Mouse (Mus musculus) frontal cortex, postnatal 25 days (tissue): Measurements from ENCODE around the gene Gpatch3.

Experiments
- DNase-seq, 2 experiments: peaks; one replicate each; pipeline ENCODE4 v3.0.0; 2022; ENCODE audit warnings: low spot score in 2 of 2

The Gpatch3 gene

GRCm38 (mm10) chr4:133574070-133574842 lies at the start of gene Gpatch3:
Gene Gpatch3 (plus strand): TSS chr4:133574745.
- peak; percentile 76 to 85 for DNase-seq

- no peak for DNase-seq
Observed at GRCm38 (mm10) chr4:133527788-133528187, 46.8 kb upstream of the Gpatch3 start.

GRCm38 (mm10) chr4:133532777-133533176 lies 41.8 kb upstream of the Gpatch3 start:
- no peak for DNase-seq

- DNase-seq = no peak
Observed at GRCm38 (mm10) chr4:133536081-133536480, 38.5 kb upstream of the Gpatch3 start.

DNA sequence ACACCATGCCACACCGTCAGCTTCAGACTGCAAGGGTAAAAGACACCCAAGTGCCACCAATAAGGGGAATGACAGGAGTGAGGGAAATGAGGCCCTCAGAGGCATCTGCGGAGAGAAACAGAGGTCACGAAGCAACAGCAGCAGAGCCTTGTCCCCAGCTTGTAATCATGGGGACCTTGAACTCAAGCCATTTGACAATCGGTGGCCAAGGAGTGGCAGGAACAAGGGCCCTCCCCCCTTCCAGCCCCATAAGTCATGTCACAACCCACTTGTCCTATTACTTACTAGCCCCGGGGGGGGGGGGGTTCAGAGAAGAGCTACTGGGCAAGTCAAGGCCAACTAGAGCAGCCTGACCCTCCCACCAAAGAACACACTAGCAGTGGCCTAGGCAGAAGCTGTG lies 37.9 kb upstream of the Gpatch3 start:
- DNase-seq = no peak

DNA sequence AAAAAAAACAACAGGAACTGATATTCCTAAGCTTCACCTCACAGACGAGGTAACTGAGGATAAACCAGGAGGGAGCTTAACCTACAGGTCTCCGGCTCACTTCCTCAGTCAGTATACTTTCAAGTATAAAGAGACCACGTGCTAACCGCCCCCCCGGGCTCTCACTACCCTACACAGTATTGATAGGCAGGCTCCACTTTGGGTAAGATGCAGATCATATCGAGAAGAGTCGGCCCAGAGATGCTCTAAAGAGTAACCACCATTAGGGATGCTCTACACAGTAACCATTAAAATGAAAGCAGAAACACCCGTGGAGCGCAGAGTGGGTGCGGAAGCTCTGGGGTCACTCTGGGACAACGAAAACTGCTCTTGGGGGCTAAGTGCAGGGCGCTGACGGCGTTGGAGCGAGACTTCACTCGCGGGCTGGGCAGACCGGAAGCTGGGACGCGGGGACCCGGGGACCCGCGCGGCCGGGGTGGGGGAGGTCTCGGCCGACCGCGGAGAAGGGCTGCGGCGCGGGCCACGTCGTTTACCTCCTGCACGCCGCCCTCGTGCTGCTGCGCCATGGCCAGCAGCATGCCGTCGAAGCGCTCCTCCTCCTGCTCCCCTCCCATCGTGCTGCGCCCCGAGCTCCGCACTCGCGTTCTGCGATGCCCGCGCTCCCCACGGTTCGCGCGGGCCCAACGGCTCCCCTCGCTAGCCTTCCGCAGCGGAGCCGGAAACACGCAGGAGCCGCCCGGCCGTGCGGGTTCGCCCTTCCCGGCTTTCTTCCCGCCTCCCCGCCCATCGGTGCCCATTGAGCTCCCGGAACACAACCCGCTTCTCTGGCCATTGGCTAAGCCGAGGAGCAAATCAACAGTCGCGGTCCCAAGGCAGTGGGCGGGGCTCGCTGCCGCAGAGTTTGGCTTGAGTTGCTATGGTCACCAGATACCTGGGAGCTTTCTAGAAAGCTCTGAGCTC lies 29.0 kb upstream of the Gpatch3 start, which contains the start of gene Nudc:
Gene Nudc, minus strand, starts transcription at position 725 of the 960 bp plus-strand sequence.
- peak; percentile 84 to 93 for DNase-seq

DNA sequence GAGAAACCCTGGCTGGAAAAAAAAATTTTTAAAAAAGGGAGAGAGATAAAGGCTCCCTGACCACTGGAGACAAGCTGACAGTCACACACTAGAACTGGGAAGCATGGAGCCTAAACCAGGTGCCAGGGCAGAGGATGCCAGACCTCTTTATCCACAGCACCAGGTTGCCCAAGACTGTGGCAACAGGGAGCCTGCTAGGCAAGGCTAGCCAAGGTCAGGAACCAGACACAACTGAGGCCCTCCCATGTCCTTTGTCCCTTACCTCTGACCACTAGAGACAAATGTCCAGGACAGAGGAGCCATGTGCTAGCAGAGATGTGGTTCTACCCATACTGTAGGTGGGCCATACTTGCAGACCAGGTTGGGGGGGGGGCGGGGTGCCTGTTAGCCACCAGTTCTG lies 22.5 kb upstream of the Gpatch3 start:
- DNase-seq = no peak

DNA sequence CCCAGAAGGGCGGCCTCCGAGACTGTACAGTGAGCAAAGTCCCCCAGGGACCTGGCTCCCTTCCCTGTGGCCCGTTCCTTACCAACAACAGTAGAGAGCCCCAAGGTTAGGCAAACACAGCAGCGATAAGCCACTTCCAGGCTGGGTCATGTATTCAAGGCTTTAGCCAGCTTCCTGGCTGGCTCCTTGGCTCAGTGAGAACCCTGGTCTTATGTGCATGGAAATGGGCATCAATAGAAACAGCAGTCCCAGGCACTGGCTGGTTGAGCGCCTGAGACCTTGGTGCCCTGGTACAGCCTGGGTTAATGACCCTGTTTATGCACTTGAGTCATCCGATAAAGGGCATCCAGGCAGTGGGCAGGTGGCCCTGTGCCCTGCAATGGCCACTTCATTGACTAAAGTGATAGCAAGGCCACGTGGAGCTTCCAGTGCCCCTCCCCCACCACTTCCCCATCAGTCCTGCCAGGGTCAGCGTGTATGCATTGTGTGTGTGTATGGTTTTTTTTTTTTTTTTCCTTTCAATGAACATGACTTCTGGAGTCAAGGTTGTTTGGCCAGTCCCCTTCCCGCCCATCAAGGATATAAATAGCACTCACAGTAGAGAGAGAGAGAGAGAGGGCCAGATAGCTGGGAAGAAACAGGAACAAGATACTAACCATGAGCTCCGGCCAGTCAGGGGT lies 21.6 kb upstream of the Gpatch3 start, which contains the start of gene Nr0b2:
Gene Nr0b2, plus strand, starts transcription at position 609 of the 680 bp plus-strand sequence.
- no peak for DNase-seq

DNA sequence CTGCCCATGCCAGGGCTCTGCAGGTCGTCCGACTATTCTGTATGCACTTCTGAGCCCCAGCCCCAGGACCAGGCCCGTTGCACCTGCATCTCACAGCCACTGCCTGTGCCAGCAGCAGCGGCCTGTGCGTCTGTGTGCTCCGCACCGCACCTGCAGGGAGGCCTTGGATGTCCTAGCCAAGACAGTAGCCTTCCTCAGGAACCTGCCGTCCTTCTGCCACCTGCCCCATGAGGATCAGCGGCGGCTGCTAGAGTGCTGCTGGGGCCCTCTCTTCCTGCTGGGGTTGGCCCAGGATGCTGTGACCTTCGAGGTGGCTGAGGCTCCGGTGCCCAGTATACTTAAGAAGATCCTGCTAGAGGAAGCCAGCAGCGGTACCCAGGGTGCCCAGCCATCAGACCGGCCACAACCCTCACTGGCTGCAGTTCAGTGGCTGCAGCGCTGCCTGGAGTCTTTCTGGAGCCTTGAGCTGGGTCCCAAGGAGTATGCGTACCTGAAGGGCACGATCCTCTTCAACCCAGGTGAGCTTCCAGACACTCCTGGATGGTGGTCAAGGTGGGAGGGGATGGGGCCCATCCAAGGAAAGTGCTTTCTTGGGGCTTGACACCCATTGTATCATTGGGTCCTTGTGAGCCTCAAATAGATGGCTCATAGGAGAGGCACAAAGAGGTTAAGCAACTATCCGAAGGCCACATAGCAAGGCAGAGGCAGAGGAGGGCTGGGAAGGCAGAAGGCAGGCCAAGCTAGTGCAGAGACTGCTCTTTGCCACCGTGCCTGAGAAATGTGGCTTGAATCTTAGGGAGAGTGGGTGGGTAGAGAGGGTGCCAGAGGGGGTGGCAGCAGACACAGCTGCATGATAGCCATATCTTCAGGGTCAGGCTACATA lies 20.9 kb upstream of the Gpatch3 start:
- DNase-seq = no peak

GRCm38 (mm10) chr4:133557041-133557717 lies 17.4 kb upstream of the Gpatch3 start:
- DNase-seq = no peak

GRCm38 (mm10) chr4:133559846-133560245 lies 14.7 kb upstream of the Gpatch3 start:
- DNase-seq = no peak

GRCm38 (mm10) chr4:133561622-133562021 lies 12.9 kb upstream of the Gpatch3 start:
- no peak for DNase-seq

DNA sequence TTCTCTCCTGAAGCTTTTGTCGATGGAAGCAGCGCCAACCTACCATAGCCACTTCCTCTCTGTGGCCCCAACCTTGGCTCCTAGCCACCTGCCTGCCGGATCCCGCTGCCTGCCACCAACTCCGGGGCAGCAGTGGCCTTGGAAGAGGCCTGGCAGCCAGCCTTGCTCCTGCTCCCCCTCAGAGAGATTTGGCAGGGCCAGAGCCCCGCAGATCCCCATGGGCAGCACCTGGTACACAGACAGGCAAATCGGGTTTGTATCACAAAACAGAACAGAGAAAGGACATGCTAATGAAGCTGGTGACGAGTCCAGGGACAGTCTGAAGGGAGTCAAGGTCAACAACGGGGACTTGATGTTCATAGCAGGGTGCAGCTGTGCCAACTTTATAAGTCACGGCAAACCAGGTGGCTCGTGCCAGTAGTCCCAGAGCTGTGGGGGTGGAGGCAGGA lies 11.4 kb upstream of the Gpatch3 start:
- no peak for DNase-seq

- DNase-seq = no peak
Observed at GRCm38 (mm10) chr4:133567251-133567650, 7.3 kb upstream of the Gpatch3 start.

DNA sequence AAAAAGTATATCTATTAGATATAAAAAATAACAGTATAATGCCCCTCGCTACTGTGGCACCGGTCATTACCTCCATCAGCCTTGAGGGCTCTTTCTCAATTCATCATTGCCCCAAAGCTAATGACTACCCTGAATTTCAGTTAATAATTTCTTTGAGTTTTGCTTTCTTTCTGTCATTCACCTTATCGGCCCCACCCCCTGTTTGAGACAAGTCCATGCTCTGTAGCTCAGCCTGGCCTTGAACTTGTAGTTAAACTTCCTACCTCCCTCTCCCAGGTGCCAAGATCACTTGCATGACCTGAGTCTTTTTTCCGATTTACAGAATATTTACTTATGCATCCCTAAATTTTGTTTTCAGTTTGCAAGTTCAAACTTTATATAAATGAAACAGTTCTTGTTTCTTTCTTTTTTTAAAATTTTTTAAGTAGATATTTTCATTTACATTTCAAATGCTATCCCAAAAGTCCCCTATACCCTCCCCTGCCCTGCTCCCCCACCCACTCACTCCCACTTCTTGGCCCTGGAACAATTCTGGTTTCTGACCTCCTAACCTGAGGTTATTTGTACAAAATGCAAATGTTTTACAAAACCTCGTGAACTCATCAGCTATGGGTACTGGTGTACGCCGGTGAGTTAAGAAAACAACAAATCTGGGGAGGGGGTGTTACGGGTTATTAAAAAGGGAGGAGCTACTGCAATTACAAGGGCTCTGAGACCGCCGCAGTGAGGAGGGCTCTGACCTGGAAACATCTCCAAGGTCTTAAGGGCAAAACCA lies 5.1 kb upstream of the Gpatch3 start:
- DNase-seq = no peak

- no peak for DNase-seq
Observed at GRCm38 (mm10) chr4:133570066-133570466, 4.5 kb upstream of the Gpatch3 start.

- DNase-seq = peak in 1 of 2 experiments; percentile 9
Observed at GRCm38 (mm10) chr4:133574843-133575202, 278 bp downstream of the Gpatch3 start.

GRCm38 (mm10) chr4:133577983-133578382 lies 3.4 kb downstream of the Gpatch3 start:
- DNase-seq = no peak

- no peak for DNase-seq
Observed at GRCm38 (mm10) chr4:133583690-133584058, 9.1 kb downstream of the Gpatch3 start.
